Mouse (Mus musculus): ENCODE data around the gene Wwox.

DNA sequence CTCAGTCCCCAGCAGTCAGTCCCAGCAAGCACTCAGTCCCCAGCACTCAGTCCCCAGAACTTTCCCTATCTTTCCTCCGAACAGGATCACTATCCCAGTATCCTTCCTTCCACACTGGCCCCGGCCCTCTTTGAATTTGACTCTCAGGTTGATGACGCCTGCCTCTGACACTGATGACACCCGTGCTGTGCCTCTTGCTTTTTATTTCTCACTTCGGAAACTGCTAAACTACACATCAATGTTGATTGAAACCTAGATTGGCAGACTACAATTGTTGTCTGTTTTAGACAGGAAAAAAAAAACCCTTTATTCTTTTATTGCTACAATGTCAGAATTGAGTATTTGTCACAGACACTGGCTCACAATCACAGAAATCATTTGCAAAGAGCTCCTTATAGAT lies 624.2 kb downstream of the Wwox start:
- TF ChIP-seq POLR2A (IDR thresholded peaks at IDR 0.05; ENCODE audit: control insufficient read depth, low read depth, low read length) (no peak), CTCF (IDR thresholded peaks at IDR 0.05; ENCODE audit: control insufficient read depth, insufficient read depth, insufficient replicate concordance, low read depth, low read length) (no peak)
